ENCODE assay signal across 8 mouse cellular contexts in the genomic region with DNA sequence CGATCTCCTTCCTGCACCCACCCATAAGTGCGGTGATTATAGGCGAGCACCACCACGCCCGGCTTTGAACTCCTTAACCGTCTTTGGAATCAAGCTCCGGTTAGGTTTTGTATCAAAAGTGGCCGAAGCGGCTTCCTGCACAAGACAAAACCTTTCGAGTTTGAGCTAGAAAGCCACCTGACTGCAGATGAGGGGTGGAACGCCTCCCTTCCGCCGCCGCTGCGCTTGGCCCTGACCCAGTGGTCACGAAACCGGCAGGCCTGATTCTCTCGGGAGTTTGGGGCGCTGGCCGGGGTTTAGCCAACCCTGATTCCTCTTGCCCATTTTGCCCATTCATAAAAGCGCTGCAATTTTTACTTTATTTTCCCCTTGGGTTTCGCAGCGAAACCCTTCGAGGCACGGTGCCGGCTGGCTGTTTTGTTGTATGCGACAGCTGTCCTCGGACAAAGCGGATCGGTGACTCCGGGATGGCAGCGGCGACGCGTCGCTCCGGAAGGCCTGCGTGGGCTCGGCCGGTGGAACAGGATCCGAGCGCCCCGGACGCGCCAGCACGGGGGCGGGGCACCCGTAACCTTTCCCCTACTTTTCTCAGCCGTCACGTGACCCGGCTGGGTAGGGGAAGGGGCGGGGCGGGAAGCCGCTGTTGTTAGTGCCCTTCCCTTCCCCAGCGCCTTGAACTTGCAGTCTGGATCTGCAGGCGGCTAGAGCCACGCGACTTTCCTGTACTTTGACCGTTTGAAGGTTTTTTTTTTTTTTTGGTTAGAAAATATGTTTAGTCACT. TPM values are rescaled to one million over a fixed set of nuclear protein-coding genes. Genes with fewer than 3 reads are reported as not detected.
DNase-seq lines count a peak whose midpoint lies in the region; ATAC-seq lines count a peak whose summit lies in the region.

No protein-coding gene starts in this region.

- H3K4me2 ChIP-seq in hindbrain, embryonic 16.5 days (ENCODE audit: low read length) = peak overlapping the region; percentile 79

- under 1% methylated on average over 59 of the region's 59 CpGs for WGBS in hindbrain, embryonic 16.5 days

- peak; percentile 79 for DNase-seq in WW6 (ENCODE audit: low read depth, low spot score)
- DNase-seq in cerebellum, postnatal 36 days = peak; percentile 50 to 69
- peak; percentile 96 for DNase-seq in gastrocnemius, adult 18-20 months (ENCODE audit: low spot score)
- peak; percentile 68 to 95 for DNase-seq in left cerebral cortex, postnatal 10 days (ENCODE audit: extremely low spot score in 1 of 2, low spot score in 2 of 2)
- peak; percentile 88 to 89 for DNase-seq in right cerebral cortex, postnatal 10 days (ENCODE audit: low spot score in 2 of 2)
- peak; percentile 88 to 95 for DNase-seq in urinary bladder, postnatal 36 days (ENCODE audit: low spot score in 2 of 2)

- no peaks in the 10 kb centered on the region for H3K36me3 ChIP-seq in hindbrain, embryonic 16.5 days (ENCODE audit: control insufficient read depth, insufficient read depth, low read length)

- peak overlapping the region; percentile 89 for H3K27ac ChIP-seq in hindbrain, embryonic 16.5 days (ENCODE audit: low read depth, low read length)

- peak; percentile 83 for ATAC-seq in hindbrain, embryonic 16.5 days
- ATAC-seq in megakaryocyte progenitor cell, adult 5-6 weeks (replicated peaks; ENCODE audit: poor library complexity) = peak; percentile 30

- peaks cover 8% of the 10 kb centered on the region; the same call in 1 of the 2 replicates for H3K27me3 ChIP-seq in hindbrain, embryonic 16.5 days (replicated peaks; ENCODE audit: control insufficient read depth, insufficient read depth, low read length)

- H3K9ac ChIP-seq in hindbrain, embryonic 16.5 days (ENCODE audit: low read depth, low read length) = peak overlapping the region; percentile 61

- peaks cover 24% of the 10 kb centered on the region for H3K4me1 ChIP-seq in hindbrain, embryonic 16.5 days (ENCODE audit: control insufficient read depth, insufficient read depth, low read depth, low read length)

- H3K9me3 ChIP-seq in hindbrain, embryonic 16.5 days (ENCODE audit: control insufficient read depth, low read length) = no peaks in the 10 kb centered on the region

- intact Hi-C loops in left cerebral cortex, postnatal 10 days (cut with DNase I) = no loop called here

- peak overlapping the region; percentile 56 for H3K4me3 ChIP-seq in hindbrain, embryonic 16.5 days (ENCODE audit: low read length)

RNA-seq across cellular contexts. Expression of a gene that starts 3.0 kb away (rescaled TPM):
- 1 to 10 TPM; 6.2 to 8.3 TPM for total RNA-seq in gastrocnemius, adult 18-20 months (2021)
- 17.6 and 22.4 TPM in 2 replicates for polyA plus RNA-seq in hindbrain, embryonic 16.5 days (2015; fragmentation: Nextera tagmentation; extraction: Ambion mirVana)
- 10 to 100 TPM; 31.3 to 32.5 TPM for total RNA-seq in left cerebral cortex, postnatal 10 days (2021)
- total RNA-seq in megakaryocyte progenitor cell, adult 5-6 weeks (2015) = 39.8 and 45.7 TPM in 2 replicates
- total RNA-seq in megakaryocyte progenitor cell, adult 5-6 weeks (2017) = 30.7 and 34.1 TPM in 2 replicates

RNA-seq across cellular contexts. Expression of a gene that starts 42.3 kb away (rescaled TPM):
- 1 to 10 TPM; 4.1 to 4.5 TPM for total RNA-seq in gastrocnemius, adult 18-20 months (2021)
- 10.0 and 11.5 TPM in 2 replicates for polyA plus RNA-seq in hindbrain, embryonic 16.5 days (2015; fragmentation: Nextera tagmentation; extraction: Ambion mirVana)
- 10 to 100 TPM; 11.2 to 12.2 TPM for total RNA-seq in left cerebral cortex, postnatal 10 days (2021)
- 2.6 and 3.0 TPM in 2 replicates for total RNA-seq in megakaryocyte progenitor cell, adult 5-6 weeks (2015)
- total RNA-seq in megakaryocyte progenitor cell, adult 5-6 weeks (2017) = 7.2 and 8.1 TPM in 2 replicates

RNA-seq across cellular contexts. Expression of a gene that starts 42.4 kb away (rescaled TPM):
- total RNA-seq in gastrocnemius, adult 18-20 months (2021) = 10 to 100 TPM; 57.3 to 65.9 TPM
- polyA plus RNA-seq in hindbrain, embryonic 16.5 days (2015; fragmentation: Nextera tagmentation; extraction: Ambion mirVana) = 96.4 and 97.4 TPM in 2 replicates
- total RNA-seq in left cerebral cortex, postnatal 10 days (2021) = 10 to 100 TPM; 52.4 to 60.4 TPM
- 106 and 119 TPM in 2 replicates for total RNA-seq in megakaryocyte progenitor cell, adult 5-6 weeks (2015)
- total RNA-seq in megakaryocyte progenitor cell, adult 5-6 weeks (2017) = 88.8 and 102 TPM in 2 replicates

Comparison
In these comparisons a context has a peak if more than half of its experiments do, and no peak if none do; other contexts are left out.
1. Peak in every context shown above with its lines: DNase-seq, ATAC-seq, H3K4me3 ChIP-seq and H3K27ac ChIP-seq.